In the genomic region with DNA sequence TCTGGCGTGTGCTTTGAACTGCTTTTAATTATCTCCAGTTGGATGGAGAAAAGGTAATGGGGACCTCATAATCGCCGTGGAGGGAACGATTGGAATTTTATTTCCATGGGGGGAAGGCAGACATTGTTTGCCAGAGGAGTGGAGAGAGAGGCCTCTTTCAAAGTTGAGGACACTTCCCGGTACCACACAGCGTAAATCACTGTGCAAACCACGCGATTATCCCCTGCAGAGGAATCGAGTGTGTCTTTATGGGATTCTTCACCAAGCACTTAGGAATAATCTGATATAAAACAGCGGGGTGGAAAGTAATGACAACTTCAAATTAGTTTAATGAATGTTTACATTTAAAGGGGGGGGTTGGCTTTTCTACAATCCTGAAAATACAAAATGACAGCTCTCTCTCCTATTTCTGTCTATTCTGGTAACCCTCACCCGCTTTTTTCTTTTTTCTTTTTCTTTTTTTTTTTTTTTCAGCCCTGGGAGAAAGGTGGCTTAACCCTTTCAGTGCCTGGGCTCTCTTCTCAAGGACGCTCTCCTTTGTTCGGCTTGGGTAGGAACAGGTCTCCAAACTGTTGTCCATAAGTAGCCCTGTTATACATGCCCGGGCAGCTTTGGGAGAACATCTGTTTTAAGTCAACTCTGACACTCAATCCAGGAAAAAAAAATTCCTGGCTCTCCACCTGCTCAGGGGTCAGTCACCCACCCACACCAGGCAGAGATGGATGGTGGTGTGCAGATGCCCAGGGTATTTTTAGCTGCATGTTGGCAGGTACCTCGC, we compare ENCODE assay signal across 17 mouse cellular contexts.
A peak's percentile ranks its signal among the peaks of the same experiment; 100 is the strongest.
DNase-seq lines count a peak whose midpoint lies in the region; ATAC-seq and TF ChIP-seq lines count a peak whose summit lies in the region.
"Had no signal": no experiment of that assay in that cellular context is flagged by ENCODE, and none has a peak within 500 bp of the region (broad histone marks: within the 10 kb centered on the region; RNA-seq: fewer than 3 reads in every experiment).

No protein-coding gene starts in this region.

- H3K27me3 ChIP-seq in forebrain, embryonic 13.5 days = peaks cover 7% of the 10 kb centered on the region; the same call in 1 of the 2 replicates
- H3K27me3 ChIP-seq in forebrain, postnatal 0 days (ENCODE audit: insufficient read depth, low read length) = 0 out of 2 replicates have a peak, but pooled peaks cover 4% of the 10 kb centered on the region
- no peaks in the 10 kb centered on the region for H3K27me3 ChIP-seq in midbrain, embryonic 11.5 days (ENCODE audit: control insufficient read depth, insufficient read depth, low read length)
- no peaks in the 10 kb centered on the region for H3K27me3 ChIP-seq in midbrain, postnatal 0 days (ENCODE audit: insufficient read depth, low read length)
- H3K27me3 ChIP-seq in embryonic facial prominence, embryonic 13.5 days = peaks cover 39% of the 10 kb centered on the region
- H3K27me3 ChIP-seq: Patski had no signal

- WGBS in forebrain, embryonic 13.5 days = 28% methylated on average over 15 of the region's 15 CpGs
- 35% methylated on average over 15 of the region's 15 CpGs for WGBS in forebrain, postnatal 0 days
- 58% methylated on average over 15 of the region's 15 CpGs for WGBS in midbrain, embryonic 11.5 days
- WGBS in midbrain, postnatal 0 days = 41% methylated on average over 15 of the region's 15 CpGs
- 9% methylated on average over 15 of the region's 15 CpGs for WGBS in embryonic facial prominence, embryonic 13.5 days

- no peak overlapping the region for H3K4me3 ChIP-seq in forebrain, embryonic 13.5 days
- H3K4me3 ChIP-seq in forebrain, postnatal 0 days (ENCODE audit: low read depth, low read length) = no peak overlapping the region
- H3K4me3 ChIP-seq in midbrain, embryonic 11.5 days (ENCODE audit: low read depth, low read length) = no peak overlapping the region
- H3K4me3 ChIP-seq in midbrain, postnatal 0 days (ENCODE audit: low read depth, low read length) = no peak overlapping the region
- H3K4me3 ChIP-seq in embryonic facial prominence, embryonic 13.5 days = no peak overlapping the region
- H3K4me3 ChIP-seq: gastrocnemius, adult 2 months; hindbrain, embryonic 15.5 days had no signal

- no peak overlapping the region for H3K27ac ChIP-seq in forebrain, embryonic 13.5 days
- no peak overlapping the region for H3K27ac ChIP-seq in forebrain, postnatal 0 days (ENCODE audit: low read depth, low read length)
- no peak overlapping the region for H3K27ac ChIP-seq in midbrain, embryonic 11.5 days (ENCODE audit: low read depth, low read length)
- H3K27ac ChIP-seq in midbrain, postnatal 0 days (ENCODE audit: low read depth, low read length) = no peak overlapping the region
- no peak overlapping the region for H3K27ac ChIP-seq in embryonic facial prominence, embryonic 13.5 days
- H3K27ac ChIP-seq: gastrocnemius, adult 2 months; hindbrain, embryonic 15.5 days; macrophage had no signal

- DNase-seq in forebrain, postnatal 0 days = no peak
- peak; percentile 87 for DNase-seq in midbrain, embryonic 11.5 days (ENCODE audit: low spot score, missing footprints)
- DNase-seq in midbrain, postnatal 0 days (ENCODE audit: low spot score) = no peak
- peak; percentile 39 for DNase-seq in mesoderm, embryonic 11.5 days (ENCODE audit: low read depth, low spot score)
- no peak for DNase-seq in ovary, postnatal 14 days (ENCODE audit: low spot score)
- no peak for DNase-seq in thymus, adult 18-20 months
- DNase-seq: cerebellum, adult 11 months; gastrocnemius, adult 2 months; liver; lung, adult 18-20 months; right cerebral cortex, postnatal 25 days had no signal

- no peak overlapping the region for H3K9ac ChIP-seq in forebrain, embryonic 13.5 days
- no peak overlapping the region for H3K9ac ChIP-seq in forebrain, postnatal 0 days
- no peak overlapping the region for H3K9ac ChIP-seq in midbrain, embryonic 11.5 days (ENCODE audit: low read length)
- no peak overlapping the region for H3K9ac ChIP-seq in midbrain, postnatal 0 days (replicated peaks; ENCODE audit: low read length, poor library complexity, severe bottlenecking)
- H3K9ac ChIP-seq in embryonic facial prominence, embryonic 13.5 days = no peak overlapping the region
- H3K9ac ChIP-seq: hindbrain, embryonic 15.5 days had no signal

- no peak for ATAC-seq in forebrain, embryonic 13.5 days
- no peak for ATAC-seq in forebrain, postnatal 0 days
- no peak for ATAC-seq in midbrain, embryonic 11.5 days (ENCODE audit: low FRiP score)
- ATAC-seq in midbrain, postnatal 0 days (ENCODE audit: low FRiP score) = no peak
- no peak for ATAC-seq in embryonic facial prominence, embryonic 13.5 days (ENCODE audit: insufficient number of reproducible peaks, insufficient read depth, low FRiP score, low TSS enrichment, low read depth)
- ATAC-seq: intestine, postnatal 0 days; Patski had no signal

- H3K4me1 ChIP-seq in forebrain, embryonic 13.5 days = peaks cover 13% of the 10 kb centered on the region
- H3K4me1 ChIP-seq in forebrain, postnatal 0 days (ENCODE audit: insufficient read depth) = no peaks in the 10 kb centered on the region
- H3K4me1 ChIP-seq in midbrain, embryonic 11.5 days (ENCODE audit: control insufficient read depth, insufficient read depth, low read length) = 0 out of 2 replicates have a peak, but pooled peaks cover 2% of the 10 kb centered on the region
- no peaks in the 10 kb centered on the region for H3K4me1 ChIP-seq in midbrain, postnatal 0 days (ENCODE audit: insufficient read depth, low read length)
- peaks cover 40% of the 10 kb centered on the region for H3K4me1 ChIP-seq in embryonic facial prominence, embryonic 13.5 days

- no peaks in the 10 kb centered on the region for H3K36me3 ChIP-seq in forebrain, embryonic 13.5 days (ENCODE audit: poor library complexity, severe bottlenecking)
- no peaks in the 10 kb centered on the region for H3K36me3 ChIP-seq in forebrain, postnatal 0 days (ENCODE audit: insufficient read depth)
- no peaks in the 10 kb centered on the region for H3K36me3 ChIP-seq in midbrain, embryonic 11.5 days (ENCODE audit: control insufficient read depth, insufficient read depth, low read length)
- H3K36me3 ChIP-seq in midbrain, postnatal 0 days (ENCODE audit: insufficient read depth, low read length) = no peaks in the 10 kb centered on the region
- H3K36me3 ChIP-seq in embryonic facial prominence, embryonic 13.5 days = no peaks in the 10 kb centered on the region
- H3K36me3 ChIP-seq: hindbrain, embryonic 15.5 days had no signal

- H3K4me2 ChIP-seq in forebrain, embryonic 13.5 days = peak overlapping the region; percentile 16; the same call in 1 of the 2 replicates
- no peak overlapping the region for H3K4me2 ChIP-seq in forebrain, postnatal 0 days (ENCODE audit: low read depth)
- H3K4me2 ChIP-seq in midbrain, embryonic 11.5 days = no peak overlapping the region
- no peak overlapping the region for H3K4me2 ChIP-seq in midbrain, postnatal 0 days (ENCODE audit: low read depth, low read length, poor library complexity, severe bottlenecking)
- peak overlapping the region; percentile 41 for H3K4me2 ChIP-seq in embryonic facial prominence, embryonic 13.5 days
- H3K4me2 ChIP-seq: hindbrain, embryonic 15.5 days had no signal

- TF ChIP-seq CTCF in forebrain, postnatal 0 days (IDR thresholded peaks at IDR 0.05; ENCODE audit: low read depth) = no peak
- no peak for TF ChIP-seq CTCF in midbrain, postnatal 0 days (IDR thresholded peaks at IDR 0.05)

- no peaks in the 10 kb centered on the region for H3K9me3 ChIP-seq in forebrain, embryonic 13.5 days (replicated peaks)
- H3K9me3 ChIP-seq in forebrain, postnatal 0 days (ENCODE audit: low read length) = no peaks in the 10 kb centered on the region
- no peaks in the 10 kb centered on the region for H3K9me3 ChIP-seq in midbrain, embryonic 11.5 days (ENCODE audit: control insufficient read depth, low read length)
- H3K9me3 ChIP-seq in midbrain, postnatal 0 days (ENCODE audit: low read length) = no peaks in the 10 kb centered on the region
- no peaks in the 10 kb centered on the region for H3K9me3 ChIP-seq in embryonic facial prominence, embryonic 13.5 days
- H3K9me3 ChIP-seq: hindbrain, embryonic 15.5 days had no signal

Comparison
In these comparisons a context has a peak if more than half of its experiments do, and no peak if none do; other contexts are left out.
1. H3K4me2 ChIP-seq: peak in forebrain, embryonic 13.5 days (single experiment) and embryonic facial prominence, embryonic 13.5 days (single experiment); none in forebrain, postnatal 0 days (single experiment), midbrain, embryonic 11.5 days (single experiment) and midbrain, postnatal 0 days (single experiment).
2. DNase-seq: peak in midbrain, embryonic 11.5 days (single experiment) and mesoderm, embryonic 11.5 days (single experiment); none in forebrain, postnatal 0 days (single experiment), midbrain, postnatal 0 days (single experiment), ovary, postnatal 14 days (single experiment) and thymus, adult 18-20 months (0 of 2).